Mouse (Mus musculus) B cell, adult 67 days (primary cell): ENCODE measurements around the gene Faf2. TPM values are rescaled to one million over a fixed set of nuclear protein-coding genes. Genes with fewer than 3 reads are reported as not detected.

Experiments used
- total RNA-seq, 2 experiments: library from RNA; stranded (reverse); gene quantifications; 4 replicates each; pipeline ENCODE4 v1.2.4; 2023

Faf2 gene
- total RNA-seq = 10 to 100 TPM; 63.6 to 74.8 TPM

DNA sequence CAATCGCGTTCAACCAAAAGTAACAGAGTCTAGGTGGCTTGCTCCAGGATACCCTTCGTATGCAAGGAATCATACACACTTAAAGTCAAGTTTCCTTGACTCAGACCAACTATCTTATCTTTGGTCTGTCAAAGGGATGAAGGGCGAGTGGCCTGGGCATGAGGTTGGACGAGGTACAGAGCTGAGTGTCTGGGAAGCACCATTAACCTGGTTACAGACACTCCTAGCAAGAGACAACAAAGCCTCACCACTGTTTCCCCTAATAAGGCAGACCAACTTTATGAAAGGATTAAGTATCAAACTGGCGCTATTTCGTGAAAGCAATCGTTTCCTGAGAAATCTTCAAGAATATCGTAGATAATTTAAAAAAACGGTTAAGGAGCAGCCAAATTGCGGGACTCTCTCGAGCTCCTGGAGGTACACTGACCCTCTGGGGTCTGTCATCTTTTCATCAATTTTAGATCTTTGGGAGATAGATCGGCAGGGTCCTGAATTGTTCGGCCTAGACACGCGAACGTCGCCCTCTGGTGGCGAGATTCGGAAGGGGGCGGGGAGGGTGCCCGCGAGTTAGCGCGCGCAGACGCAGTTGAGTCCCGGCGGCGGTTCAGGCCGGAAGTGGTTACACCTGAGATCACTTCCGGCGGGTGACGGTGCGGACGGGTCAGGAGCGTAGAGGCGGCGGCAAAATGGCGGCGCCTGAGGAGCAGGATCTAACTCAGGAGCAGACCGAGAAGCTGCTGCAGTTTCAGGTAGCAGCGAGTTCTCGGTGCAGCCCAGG lies at the start of gene Faf2:
Gene Faf2 (plus strand): TSS at position 630 of the 778 bp plus-strand sequence.

DNA sequence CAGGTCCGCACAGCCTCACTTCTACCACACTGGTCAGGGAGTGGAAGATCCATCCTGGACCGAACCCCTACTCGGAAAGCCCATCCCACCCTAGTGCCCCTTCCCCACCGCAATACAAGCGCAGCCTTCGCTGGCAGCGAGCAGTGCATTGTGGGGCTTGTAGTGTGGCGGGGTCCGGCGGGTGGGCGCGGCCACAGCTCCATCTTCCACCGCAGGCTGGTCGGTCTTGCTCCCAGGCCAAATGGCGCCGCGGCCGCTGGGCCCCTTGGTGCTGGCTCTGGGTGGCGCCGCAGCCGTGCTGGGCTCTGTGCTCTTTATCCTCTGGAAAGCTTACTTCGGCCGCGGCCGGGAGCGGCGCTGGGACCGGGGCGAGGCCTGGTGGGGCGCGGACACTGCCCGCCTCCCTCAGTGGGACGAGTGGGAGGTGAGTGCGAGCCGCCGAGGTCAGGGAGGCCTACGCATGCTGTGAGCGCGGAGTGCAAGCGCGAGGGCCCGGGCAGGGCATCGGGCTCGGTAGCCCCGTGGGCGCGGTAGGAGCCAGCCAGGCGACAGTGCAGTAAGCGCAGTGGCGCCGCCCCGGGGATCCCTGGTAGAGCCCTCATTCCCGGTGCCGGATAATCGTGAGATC lies 46.6 kb upstream of the Faf2 start, which contains the start of gene Arl10:
Gene Arl10 (plus strand): TSS at position 162 of the 628 bp plus-strand sequence.

DNA sequence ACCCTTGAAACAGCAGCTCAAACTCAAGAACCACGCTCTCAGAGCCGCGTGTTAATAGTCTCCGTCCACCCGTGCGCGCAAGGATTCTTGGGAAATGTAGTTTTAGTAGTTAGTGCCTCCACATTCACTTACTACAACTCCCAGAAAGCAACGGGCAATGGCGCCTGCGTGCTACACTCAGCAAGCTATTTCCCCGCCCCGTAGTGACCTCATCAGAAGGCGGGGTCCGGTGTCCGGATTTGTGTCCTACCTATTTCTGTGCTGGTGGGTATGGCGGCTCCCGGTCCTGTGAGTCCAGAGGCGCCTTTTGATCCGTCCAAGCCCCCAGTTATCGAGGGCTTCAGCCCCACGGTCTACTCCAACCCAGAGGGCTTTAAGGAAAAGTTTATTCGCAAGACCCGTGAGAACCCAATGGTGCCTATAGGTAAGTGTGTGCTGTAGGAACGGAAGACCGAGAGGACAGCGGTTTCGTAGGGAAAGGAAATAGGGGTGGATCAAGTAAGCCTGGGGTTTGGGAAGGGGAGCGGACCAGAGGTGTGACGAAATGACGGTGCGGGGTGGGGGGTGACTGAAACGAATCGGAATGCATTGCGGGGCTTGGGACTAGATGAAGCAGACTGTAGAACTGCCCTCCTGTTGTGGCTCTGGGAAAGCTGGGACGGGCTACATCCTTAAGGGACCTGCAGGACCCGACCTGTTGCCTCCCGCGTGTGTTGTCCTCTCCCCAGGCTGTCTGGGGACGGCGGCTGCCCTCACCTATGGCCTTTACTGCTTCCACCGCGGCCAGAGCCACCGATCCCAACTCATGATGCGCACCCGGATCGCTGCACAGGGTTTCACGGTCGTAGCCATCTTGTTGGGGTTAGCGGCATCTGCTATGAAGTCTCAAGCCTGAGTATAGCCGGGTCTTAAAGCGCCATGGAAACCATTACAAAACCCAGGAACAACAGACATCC lies 31.3 kb upstream of the Faf2 start, which contains the start of the genes Nop16 and Higd2a:
Gene Nop16 (minus strand): TSS at position 95 of the 956 bp plus-strand sequence.
Gene Higd2a (plus strand): TSS at position 212 of the 956 bp plus-strand sequence.

DNA sequence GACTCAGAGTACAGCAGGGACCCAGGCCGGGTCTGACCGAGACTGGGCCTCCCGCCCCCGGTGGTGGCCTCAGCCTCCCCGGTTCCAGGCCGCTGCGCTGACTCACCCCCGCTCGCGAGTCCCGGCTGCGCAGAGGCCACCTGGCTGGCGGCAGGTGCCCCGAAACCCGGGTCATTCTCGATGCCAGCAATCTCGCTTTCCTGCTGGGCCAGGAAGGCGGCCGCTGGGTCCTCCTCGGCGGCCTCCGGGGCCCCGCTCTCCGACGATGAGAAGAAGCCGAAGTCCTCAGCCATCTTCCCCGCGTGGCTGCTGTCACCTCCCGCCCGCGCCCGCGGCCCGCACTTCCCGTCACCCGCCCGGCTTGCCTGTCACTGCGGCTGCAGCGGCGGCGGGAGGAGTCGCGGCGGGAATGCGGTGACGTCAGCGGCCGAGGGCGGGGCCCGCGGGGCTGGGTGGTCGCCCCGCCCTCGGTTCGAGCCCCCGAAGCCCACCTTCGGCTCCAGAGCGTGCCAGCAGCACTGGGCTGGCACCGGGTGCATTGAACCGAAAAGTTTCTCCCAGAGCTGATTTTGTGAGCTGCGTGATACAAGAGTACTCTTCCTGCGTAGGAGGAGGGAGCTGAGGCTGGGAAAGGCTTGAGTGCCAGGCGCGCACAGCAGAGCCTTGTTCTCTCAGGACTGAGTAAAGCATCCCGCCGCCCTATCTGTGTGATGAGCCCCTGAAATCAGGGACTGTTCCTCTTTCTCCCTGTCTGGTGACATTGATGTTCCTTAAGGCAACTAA lies 10.4 kb upstream of the Faf2 start, which contains the start of gene Cltb:
Gene Cltb (minus strand): TSS at position 373 of the 783 bp plus-strand sequence.

DNA sequence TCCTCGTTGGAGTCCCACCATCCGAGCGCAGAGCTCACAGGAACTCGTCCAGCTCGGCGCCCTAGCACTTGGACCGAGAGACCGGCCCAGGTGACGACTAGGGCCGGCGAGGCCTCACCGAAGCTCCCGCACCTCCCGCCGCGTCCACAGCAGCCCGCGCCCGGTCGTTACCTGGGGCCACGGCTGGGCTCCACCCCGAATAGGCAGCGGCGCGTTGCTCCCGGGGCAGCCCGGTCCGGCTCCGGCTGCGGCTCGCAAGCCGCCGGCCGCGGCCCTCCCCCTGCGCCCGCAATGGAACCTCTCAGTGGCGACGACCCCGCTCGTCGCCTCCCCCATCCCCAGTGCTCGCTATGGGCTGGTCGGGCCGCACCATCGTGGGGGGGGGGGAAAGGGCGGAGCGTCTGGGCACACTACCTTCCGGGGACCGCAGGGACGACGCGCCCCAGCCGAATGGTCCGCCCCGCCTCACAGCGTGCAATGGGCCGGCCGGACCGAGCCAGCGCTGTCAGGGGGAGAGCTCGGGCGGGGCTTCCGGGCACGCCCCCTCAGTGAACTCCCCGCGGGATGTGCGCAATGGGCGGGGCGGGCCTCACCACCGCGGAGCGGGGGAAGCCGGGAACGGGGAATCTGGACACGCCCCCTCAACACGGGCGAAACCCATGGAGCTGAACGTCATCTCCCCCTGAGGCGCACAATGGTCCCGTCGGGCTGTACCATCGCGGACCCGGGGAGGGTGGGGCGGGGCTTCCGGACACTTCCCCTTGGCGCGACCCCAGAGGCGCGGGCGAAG lies 72.2 kb downstream of the Faf2 start, which contains the start of gene Rnf44:
Gene Rnf44 (minus strand): TSS at position 350 of the 790 bp plus-strand sequence.

DNA sequence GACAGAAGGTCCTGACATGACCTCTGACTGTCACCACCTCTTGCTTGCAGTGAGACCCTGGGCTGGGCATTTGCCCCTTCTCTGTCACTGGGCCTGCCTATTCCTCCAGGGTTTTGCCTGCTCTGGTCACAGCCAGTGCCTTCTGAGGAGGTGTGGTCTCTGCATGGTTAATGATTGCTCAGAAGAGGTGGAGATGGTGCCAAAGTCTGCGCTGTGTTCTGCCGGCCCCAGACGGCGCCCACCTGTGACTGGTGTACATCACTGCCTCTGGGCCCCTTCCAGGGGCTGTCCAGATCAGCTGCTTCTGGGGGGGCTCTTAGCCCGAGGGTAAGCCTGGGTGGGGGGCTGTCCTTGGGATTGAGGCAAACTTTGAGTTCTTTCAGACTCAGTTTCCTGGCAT lies 79.7 kb downstream of the Faf2 start, which contains the start of gene Cdhr2:
Gene Cdhr2 (plus strand): TSS at position 219 of the 400 bp plus-strand sequence.

Other genes with a start within 250 kb of the Faf2 start
- gene Thoc3, start 152.9 kb upstream of the Faf2 start, total RNA-seq = 10 to 100 TPM; 30.1 to 34.3 TPM
- 10 to 100 TPM; 26.3 to 31.4 TPM for gene Simc1, start 118.0 kb upstream of the Faf2 start, total RNA-seq
- gene 4833439L19Rik, start 56.3 kb upstream of the Faf2 start, total RNA-seq = 10 to 100 TPM; 37.8 to 44.3 TPM
- gene Arl10, start 46.8 kb upstream of the Faf2 start, total RNA-seq = 10 to 100 TPM; 11.8 to 12.7 TPM
- gene Nop16, start 31.7 kb upstream of the Faf2 start, total RNA-seq = 10 to 100 TPM; 17.5 to 23.9 TPM
- gene Higd2a, start 31.6 kb upstream of the Faf2 start, total RNA-seq = 10 to 100 TPM; 56.7 to 59.0 TPM
- 10 to 100 TPM; 13.7 to 20.8 TPM for gene Cltb, start 10.4 kb upstream of the Faf2 start, total RNA-seq
- gene Rnf44, start 72.1 kb downstream of the Faf2 start, total RNA-seq = 100 to 1,000 TPM; 265 to 275 TPM
- not detected for gene Cdhr2, start 79.7 kb downstream of the Faf2 start, total RNA-seq
- gene Gprin1, start 128.1 kb downstream of the Faf2 start, total RNA-seq = not detected
- gene Sncb, start 144.8 kb downstream of the Faf2 start, total RNA-seq = not detected
- not detected for gene Eif4e1b, start 162.2 kb downstream of the Faf2 start, total RNA-seq
- 1 to 10 TPM; 7.6 to 8.8 TPM for gene Tspan17, start 167.6 kb downstream of the Faf2 start, total RNA-seq